Mouse (Mus musculus) cerebellum, adult 9-10 months (tissue): ENCODE data around the gene Idh1.

Experiments used
- DNase-seq: peaks from one replicate; pipeline ENCODE4 v3.0.0; 2022

The Idh1 gene

DNA sequence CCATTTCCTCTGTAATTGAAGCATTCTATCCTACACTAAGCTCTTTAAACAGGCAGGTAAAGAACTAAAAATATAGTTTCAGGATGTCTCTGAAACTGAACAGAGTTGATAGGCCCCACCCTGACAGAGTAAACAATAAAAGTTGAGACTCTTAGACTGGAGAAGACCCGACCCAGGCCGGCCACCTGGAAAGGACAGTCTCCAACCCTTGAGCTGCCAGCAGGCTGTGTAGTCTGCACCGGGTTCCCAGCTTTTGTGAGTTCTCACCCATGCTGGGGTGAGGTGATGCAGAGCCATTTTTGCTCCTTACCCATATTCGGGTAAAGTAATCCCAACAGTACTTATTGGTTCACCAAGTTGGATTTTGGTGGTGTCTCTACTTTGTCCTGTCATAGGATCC, 10.1 kb downstream of the Idh1 start:
- DNase-seq: no peak

DNA sequence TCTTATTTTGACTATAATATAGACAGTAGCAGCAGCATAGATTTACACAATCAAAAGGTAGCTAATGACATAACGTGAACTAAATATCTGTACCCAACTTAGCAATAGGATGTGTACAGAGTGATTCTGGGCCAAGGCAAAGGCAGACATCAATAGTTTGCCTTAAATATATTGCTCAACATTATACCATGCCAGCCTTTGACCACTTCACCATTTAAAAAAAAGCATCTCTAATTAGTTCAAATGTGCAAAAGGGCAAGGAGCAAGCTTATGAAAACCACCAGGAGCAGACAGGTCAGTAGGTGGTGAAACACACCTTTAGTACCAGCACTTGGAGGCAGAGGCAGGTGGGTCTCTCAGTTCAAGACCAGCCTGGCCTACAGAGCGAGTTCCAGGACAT, 12.6 kb downstream of the Idh1 start:
- no peak for DNase-seq

DNA sequence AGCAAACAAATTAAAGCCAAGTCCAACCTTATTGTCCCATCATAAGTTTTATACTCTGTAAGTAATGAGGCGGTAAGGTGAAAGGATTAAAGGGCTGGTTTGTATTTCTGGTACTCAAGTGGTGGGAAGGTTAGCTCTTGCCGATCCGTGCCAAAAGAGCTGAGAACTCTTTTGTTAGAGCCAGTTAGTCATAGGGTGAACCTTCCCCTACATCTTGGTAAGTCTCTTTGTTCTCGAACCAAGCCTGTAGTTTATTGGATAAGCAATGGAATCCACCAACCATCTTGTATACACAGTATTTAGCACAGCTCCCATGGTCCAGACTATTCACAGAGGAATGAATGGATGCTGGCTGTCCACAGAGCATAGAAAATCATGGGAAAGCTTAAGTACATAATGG, 14.7 kb downstream of the Idh1 start:
- no peak for DNase-seq

DNA sequence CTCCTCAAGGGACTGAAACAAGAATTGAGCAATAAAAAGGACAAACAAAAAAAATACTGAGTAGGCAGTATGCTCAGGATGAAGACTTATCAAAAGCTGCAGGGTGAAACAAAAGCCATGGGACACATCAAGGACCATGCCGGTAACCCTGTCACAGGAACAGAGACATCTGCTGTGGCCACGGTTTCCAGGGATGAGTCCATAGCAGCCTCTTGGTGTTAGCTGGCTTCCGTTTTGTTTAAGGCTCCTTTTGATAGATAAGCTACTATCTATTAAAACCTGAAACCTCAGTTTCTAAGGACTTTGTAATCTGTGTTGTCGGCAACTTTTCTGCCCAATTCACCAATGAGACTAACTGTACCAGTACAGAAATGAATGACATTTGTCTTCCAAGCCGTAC, 16.4 kb downstream of the Idh1 start:
- no peak for DNase-seq

DNA sequence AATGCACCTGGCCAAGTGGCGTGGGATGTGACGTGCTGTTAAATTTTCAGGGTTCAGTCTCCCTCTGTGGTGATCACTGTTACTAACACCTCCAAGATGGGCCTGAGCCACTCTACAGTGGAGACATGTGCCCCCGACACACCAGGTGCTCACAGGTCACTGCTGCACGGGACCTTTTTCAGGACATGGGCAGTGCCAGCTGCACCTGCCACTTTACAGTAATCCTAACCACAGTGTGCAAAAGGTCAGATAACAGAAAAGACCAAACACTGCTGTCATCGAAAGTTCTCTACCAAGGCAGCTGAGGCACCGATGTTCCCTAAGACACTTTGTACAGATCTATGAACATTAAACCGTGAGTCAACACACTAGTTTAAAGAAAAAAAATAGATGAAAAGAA, 16.8 kb downstream of the Idh1 start:
- no peak for DNase-seq

DNA sequence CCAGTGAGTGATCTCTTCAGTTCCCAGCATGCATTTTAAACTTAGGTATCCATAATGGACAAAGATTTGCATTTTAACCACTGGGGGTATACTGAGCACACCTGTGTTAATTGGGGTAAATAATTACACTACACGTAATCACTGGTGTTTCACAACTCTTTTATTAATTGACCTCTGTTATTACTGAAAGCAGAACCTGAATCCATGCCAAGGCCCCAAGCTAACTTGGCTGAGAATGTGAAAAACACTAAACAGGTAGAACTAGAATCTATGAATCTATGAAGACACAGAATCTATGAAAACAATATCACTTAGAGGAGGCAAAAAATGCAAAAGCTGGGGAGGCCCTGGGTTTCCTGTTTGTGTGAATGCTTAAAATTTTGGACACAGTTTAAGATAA, 18.8 kb downstream of the Idh1 start:
- no peak for DNase-seq

DNA sequence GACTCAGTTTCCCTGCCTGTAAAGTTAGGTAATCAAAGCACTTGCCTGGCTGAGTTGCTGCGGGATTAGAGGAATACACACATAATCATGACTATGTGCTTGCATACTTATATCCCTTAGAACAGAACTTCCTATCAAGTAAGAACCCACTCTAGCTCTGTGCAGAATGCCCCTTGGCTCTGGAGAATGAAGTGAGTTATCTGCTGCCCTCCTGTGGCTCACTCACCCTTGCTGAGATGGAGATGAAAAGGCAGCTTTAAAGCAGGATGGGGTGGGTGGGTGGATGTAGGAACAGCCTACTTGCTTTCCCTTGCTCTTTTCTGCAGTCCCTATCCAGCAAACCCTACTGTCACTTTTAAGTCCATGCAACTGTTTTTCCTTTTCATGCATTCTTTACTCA, 24.1 kb downstream of the Idh1 start:
- no peak for DNase-seq

DNA sequence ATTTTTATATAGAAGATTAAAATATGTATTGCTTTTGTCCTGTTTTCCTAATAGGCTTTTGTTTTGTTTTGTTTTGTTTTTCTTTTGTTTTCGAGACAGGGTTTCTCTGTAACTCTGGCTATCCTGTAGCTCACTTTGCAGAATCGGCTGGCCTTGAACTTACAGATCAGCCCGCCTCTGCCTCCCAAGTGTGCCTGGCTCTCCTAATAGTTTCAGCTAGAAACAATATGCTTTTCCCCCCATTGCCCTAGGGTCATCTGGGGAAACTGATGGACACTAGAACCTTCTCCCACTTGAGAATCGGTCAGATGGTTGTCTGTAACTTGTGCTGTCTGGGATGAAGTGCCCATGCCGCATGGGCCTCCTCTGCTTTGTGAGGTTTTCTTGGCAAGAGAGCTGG, 30.2 kb downstream of the Idh1 start:
- no peak for DNase-seq

DNA sequence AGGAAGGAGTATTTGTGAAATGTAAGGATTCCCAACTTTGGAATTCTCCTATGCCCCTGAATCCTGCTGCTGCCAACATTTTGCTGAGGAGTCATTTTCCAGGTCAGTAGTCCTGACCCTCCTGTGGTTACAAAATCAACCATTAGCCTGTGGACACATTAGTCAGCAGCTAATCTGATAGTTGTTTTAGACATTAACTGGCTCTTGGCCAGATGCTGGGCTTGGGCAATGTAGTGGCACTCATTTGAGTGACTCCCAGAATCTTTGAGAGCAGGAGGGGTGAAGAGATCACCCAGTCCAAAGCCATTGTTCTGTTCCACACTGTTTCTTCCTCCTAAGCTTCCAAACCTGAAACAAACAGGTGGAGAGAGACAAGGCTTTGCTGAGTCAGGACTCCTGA, 31.5 kb downstream of the Idh1 start:
- no peak for DNase-seq

DNA sequence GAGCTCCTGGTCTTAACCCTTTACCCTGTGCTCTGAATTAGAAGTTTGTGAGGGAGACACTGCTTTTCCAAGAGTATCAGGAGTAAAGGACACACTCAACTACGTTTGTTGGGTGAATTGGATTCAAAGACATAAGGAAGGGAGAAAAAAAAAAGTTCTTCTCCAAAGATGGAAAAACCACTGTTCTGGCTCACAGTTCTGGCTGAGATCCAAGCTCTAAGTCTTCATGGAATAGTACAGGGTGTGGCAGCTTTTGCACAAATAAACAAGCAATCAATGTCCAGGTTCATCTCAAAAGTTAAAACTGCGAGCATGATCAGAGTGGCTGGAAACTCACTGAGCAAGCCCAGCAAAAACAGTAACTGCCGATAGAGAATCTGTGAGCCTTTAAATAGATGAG, 38.3 kb downstream of the Idh1 start:
- DNase-seq: no peak

DNA sequence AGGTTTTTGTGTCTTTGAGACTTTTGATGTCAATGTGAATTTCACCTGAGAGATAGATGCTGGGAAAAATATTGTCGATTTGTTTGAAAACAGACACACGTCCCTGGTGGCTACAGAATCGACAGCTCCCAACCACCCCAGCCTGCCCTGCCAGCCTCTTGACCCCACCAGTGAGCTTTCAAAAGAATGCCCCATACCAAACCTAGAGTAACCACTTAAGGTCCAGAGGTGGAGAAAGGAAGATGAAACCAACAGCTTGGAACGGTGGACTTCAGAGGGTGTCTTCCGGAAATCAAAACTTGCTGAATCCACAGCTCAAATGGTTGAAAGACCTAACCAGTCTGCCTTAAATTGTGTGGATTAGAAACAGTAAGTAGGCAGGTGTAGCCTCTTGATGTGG, 39.0 kb downstream of the Idh1 start:
- DNase-seq: no peak

DNA sequence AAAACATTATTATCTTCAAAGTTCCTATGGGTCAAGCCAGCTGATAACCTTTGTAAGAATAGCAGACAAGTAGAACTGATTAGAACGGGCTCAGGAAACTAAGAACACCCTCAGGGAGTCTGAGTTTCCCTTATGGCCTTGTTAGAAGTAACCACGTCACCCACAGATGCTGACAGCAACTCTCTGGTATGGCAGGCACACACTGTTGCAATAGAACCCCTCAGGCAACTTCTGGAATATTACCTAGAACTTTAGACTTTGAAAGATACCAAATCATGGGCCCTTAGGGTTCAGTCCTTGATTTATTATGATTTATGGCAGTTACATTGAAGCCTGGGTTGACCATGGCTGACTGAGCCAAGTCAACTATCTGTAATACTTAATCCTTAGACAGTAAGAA, 39.7 kb downstream of the Idh1 start:
- DNase-seq: no peak

DNA sequence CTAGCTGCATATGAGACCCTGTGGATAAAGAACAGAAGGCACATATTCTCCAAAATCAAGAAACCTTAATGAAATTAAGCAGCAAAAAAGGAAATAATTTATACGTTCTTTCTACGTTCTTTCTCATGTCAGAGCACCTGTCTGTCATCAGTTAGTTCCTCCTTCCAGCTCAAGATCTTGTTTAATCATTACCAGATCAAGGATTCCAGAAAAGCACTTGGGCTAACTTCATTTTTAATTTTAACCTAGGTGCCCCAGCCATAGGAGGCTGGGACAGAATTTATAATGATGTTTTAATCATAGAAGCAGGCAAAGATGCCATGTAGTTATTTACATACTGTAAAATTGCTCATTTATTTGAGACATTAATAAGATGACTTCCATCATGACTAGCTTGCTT, 41.5 kb downstream of the Idh1 start:
- DNase-seq: no peak

DNA sequence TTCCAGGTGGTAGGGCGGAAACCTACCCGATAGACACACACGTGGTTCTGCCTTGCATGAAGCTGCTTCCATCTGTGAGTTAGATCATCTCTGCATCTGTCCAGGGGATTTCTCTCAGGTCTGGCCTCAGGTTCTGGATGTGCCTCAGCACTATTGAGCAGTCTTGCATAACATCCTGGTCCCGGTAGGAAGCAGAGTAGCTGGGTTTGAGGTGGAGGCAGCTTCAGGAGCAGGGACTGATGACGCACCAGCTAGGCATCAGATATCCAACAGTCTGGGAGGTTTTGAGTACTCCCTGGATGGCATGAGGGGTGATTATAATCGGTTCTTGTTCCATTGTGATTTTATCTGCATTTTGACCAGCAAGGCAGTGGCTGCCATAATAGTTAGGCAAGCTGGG, 48.7 kb downstream of the Idh1 start:
- DNase-seq: no peak

DNA sequence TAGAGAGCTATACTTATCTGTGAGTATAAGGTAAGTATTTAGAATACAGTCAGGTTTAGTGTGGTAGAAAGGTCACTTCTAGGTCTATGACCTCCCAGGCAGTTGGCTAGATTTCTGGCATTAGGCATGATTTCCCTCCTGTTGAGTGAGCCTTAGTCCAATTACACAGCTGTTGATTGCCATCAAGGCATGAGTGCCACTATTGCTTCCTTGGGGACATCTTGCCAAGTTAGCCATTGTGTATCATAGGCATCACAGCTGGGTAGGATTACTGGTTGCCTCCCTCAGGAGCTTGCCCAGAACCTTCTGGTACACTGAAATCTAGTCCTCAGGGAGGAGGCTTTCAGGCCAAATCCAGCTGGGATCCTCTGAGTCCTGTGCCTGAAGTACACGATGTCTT, 53.5 kb downstream of the Idh1 start:
- DNase-seq: no peak

DNA sequence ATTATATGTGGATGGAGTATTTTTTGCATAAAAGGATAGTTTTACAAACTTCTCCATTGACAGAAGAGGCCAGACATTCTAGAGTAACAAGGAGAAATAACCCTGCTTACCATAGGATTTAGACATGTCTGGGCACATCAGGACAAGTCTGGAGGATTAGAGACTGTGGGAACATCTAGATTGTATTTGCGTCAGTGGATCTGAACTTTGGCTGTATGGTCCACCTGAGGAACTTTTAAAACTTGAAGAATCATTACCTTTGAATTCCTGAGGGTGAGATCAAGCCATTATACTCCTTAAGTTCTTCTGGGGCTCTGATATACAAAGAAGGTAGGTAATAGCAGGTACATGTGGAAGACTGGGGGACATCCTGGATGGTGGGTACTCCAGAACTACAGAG, 54.6 kb downstream of the Idh1 start:
- no peak for DNase-seq

DNA sequence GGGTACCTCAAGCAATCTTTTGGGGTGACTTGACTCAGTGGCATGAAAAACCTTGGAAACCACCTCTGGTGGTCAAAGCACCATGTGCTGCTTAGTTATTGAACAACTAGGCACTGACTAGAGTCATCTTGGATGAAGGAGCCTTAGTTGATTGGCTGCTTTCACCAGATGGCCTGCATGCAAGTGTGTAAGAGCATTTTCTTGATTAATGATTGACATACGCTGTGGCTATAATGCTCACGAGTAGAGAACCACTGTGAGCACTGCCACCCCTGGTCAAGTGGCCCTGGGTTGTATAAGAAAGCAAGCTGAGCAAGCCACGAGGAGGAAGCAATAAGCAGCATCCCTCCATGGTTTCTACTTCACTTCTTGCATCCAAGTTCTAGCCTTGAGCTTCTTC, 56.1 kb downstream of the Idh1 start:
- no peak for DNase-seq

DNA sequence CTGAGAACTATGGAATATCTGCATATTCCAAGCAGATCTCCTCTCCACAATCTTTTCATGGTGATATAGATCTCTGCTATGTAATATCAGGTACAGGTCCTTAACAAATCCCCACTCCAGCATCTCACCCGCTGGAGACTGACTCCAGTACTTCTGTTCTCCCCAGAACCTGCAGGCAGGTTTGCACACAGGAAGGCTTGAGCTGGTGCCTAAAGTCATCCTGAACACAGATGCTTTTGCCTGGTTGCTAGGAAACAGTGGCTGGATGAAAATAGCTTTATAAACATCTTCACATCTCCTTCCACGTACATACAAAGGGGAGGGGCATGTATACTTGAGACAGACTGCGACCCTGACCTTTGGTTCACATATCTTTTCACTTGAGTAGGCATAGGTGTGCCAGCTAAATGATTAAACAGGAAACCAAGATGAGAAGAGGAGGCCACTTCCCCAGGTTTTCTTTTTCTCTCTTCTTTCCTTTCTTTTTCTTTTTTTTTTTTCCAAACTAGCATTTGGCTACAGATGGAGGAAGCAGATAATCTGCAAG, 56.6 kb downstream of the Idh1 start:
- DNase-seq: no peak

DNA sequence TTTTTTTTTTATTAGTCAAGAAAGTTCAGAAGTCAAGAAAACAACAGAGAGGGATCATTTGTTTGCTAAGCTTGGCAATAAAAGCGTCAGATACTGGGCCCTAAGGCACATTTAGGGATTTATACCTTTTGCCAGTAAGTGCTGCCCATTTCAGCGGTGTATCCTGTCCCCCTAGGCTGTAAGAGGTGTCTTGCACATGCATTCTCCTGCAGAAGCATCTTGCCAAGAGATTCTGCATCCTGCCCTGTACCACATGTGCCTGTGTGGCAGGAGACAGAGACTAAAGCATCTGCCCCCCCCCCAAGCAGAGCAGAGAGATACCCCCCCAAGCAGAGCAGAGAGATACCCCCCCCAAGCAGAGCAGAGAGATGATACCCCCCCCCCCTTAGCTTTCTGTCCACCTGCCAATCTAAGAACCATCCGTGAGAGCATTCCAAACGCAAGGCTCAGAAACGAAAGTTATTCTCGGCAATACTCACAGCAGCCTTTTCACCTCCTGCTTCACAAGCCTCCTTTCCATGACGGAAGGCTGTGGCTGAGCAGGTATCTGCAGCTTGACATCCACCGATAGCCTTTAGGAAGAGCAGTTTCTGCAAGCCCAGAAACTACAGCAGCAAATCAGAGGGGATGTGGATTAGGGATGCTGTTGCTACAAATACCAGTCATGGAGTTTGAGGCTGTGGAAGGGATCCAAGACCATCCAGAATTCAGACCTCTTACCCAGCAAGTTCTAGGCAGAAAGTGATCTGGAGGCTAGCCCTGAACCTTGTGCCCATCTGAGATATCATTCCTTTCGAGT, 63.5 kb downstream of the Idh1 start, which contains the start of gene D630023F18Rik:
Gene D630023F18Rik (minus strand): TSS at position 641 of the 799 bp plus-strand sequence.
- DNase-seq: no peak

DNA sequence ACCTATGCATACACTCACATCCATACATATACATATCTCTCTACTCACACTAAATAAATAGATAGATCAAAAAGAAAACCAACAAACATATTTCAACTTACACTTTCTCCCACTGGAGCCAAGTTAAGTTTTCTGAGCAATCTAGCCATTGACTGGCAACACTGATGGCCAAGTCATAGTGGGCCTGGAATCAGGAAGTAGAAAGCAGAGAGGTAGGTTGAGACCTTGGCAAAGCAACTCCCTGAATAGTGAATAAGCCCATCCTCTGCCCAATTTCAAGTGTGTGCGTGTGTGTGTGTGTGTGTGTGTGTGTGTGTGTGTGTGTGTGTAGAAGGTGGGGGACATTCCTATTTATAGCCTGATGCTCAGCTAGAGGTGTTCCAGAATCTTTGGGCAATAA, 66.9 kb downstream of the Idh1 start, which contains the start of gene Gm28845:
Gene Gm28845 (minus strand): TSS at position 121 of the 400 bp plus-strand sequence.
- no peak for DNase-seq

DNA sequence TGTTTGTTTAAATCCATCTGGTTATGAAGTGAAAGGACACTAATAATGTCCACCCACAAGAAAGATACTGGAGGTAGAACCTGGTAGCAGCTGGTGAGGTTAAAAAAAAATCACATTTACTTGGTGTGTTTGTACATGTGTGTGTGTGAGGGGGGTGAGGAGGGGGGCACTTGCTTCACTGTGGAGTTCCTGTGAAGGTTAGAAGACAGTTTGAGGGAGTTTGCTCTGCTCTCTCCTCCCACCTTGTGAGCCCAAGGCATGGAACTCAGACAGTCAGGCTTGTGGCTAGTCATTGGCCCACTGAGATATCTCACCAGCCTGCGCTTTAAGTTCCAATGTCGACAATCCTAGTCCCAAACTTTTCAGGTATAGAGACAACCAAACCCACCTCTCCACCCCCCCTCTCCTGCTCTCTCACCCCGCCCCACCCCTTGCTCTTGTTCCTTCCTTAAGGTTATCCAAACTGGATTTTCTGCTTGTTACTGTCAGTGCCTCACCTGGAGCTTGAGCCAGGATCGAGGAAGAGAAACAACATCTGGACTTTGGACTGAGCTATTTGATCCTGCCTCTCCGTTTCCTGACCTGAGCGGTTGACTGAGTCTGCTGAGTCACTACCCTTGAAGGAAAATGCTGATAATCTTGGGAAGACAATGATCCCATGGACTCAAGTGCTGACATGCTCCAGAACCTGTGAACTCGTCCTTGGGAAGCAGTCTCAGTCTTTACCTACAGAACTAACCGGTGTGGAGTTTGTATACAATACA, 68.0 kb downstream of the Idh1 start:
- no peak for DNase-seq

DNA sequence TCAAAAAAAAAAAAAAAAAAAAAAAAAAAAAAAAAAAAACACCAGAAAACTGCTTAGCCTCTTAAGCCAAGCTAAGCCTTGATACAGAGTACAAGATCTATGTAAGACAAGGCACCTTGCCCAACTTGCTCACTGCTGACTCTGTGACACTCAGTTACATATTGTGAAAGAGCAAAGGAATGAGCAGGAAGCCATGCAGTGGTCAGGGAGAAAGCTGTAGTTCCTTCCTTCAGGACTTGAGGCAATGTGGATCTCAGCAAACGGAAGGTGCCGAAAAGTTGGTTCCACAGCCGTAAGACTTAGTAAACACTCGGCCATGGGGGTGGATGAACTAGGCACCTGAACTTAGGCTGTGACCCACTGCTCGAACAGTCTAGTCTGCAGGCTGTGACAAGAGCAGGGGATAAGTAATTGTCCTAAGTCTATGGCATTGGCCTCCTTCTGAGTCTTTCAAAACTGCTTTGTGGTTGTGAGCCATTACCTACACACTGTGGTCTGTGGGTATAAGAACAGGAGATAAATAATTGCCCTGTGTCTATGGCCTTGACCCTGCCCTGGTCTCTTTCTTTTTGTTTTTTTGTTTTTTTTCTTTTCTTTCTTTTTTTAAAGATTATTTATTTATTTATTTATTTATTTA, 72.6 kb downstream of the Idh1 start:
- no peak for DNase-seq

DNA sequence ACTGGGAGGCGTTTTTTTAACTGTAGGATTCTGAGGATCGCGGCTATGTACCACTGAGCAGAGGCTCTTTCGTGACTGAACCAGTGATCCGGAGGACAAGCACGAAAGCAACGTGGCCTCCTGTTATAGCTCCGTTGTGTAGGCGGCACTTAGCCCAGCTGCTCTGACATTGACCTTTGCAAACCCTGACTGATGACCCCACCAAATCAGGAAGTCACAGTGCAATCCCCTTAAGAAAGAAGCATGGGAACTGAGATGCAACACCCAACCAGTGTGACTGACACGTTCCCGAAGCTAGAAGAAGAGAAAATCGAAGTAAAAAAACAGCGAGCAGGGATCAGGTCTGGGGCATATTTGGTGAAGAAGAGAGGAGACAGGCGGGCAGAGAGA, 73.5 kb downstream of the Idh1 start:
- no peak for DNase-seq
